Mouse (Mus musculus) cerebellum, adult 11 months (tissue): ENCODE data around the gene Ces1d.
"Not testable (repeated sequence)": the region's sequence is repeated elsewhere in the genome, so short reads cannot be mapped to it uniquely, and the experiment has no call there.

ENCODE experiments used
- DNase-seq: peaks from one replicate; pipeline ENCODE4 v3.0.0; 2022

Ces1d gene

DNA sequence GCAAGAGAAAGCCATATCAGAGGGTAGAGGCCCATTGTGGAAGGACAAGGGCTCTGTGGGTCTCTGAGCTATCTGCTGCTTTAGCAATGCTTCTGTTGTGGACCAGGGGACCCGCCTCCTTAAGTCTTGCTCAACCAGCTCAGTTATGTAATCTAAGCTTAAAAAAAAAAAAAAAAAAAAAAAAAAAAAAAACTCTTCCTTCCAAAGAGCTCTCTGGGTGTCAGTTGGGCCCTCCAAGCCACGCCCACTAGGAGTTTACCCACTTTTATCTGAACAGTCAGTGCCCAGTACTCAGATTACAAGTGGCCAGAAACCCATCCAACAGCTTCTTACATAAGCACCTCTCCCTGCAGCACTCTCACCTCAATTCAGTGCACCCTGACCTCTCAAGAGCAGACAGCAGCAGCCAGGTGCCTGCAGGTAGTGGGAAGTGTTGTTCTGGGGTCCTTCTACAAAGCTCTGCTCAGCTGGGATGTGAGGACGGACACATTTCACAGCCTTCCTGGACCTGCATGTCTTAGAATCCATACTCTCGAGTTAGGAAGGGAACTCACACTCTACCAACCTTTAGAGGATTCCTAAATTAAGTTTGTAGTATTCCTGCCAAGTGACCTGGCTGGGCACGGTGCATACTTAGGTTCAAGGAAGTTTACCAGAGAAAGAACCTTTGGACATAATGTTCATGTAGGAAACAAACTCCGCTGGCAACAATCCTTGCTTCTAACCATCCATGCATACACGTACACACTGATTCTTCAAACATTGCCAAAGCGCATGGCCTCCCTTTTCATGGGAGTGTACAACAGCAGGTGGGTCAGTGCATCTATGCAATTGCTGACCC is at the start of gene Ces1d:
TSS of gene Ces1d (minus strand) at position 154 of the 841 bp plus-strand sequence.
- DNase-seq = no peak

DNA sequence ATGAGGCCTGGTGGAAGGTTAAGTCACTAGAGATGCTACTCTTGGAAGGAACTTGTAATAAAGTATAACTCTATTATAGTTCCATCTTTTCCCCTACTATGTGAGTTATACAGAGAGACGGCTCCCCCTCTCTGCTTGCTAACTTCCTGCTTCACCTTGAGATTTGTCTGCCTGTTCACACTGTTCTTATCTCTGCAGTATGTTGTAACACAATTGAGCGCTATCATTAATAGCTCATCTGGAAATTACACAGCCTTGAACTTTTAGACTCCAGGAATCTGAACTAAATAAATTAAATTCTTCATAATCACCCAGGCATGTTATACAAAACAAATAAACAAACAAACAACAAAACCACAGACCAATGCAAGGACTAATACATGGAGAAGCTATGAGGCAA is 48.4 kb upstream of the Ces1d start:
- no peak for DNase-seq

DNA sequence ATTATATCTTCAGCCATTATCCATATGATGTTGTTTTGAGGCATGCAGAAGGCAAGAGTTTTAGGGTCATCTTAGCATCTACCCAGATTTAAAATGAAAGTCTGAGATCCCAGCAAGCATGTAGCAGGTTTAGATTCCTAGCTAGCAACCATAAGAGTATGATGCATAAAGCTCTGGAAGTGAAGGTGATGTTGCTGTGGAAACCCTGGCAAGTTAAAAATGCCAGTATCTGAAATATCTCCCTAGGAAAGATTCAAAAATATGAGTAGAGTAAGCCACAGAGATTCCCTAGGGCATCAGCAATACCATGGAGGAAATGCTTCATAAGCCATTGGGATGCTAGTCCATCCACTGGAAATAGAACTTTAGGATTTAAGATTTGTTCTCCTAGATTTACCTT is 42.2 kb upstream of the Ces1d start:
- no peak for DNase-seq

DNA sequence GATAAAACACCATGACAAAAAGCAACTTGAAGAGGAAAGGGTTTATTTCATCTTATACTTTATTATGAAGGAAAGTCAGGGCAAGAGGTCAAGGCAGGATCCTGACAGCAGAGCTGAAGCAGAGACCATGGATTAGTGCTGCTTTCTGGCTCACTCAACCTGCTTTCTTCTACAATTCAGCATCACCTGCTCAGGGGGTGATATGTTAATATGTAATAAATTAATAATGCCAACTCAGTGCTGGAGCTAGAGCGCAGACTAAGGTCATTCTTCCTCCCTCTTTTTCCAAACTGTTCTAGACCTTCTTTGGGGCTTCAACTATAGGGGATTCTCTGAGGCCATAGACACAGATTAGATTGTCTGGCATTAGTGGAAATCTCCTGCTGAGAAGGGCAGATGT is 38.0 kb upstream of the Ces1d start:
- no peak for DNase-seq

DNA sequence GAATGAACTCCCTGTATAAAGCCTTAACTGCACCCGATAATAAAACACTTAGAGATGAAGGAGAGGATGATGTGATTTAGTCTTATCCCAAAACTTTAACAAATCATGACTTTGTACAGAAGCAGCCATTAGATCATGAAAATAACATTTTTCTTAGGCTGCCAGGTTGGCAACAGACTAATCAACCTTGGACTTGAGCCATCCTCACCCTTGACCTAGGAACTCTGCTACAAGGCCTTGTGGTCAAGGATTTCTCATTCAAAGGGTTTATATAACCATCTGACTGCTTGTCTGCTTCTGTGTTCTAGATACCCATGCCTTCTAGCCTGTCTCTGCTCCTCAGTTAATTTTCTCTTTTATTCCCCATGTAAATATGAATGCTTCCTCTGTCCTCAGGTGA is 37.1 kb upstream of the Ces1d start:
- no peak for DNase-seq

DNA sequence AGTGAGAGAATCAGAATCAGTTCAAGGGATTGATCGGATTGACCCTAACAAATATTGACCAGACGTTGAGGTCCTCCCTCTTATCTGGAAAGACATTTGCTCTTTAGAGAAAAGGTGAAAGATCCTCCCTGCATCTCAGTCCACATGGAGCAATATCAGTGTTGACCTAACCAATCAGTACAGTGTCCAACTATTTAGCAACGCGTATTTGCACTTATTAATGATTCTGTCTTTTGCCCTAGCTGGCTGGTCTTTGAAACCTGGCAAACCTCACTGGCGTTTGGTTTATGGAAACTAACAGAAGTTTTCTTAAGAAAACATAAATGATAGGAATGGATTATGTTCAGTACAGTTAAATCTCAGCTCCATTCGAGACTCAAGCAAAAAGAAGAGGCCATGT is 36.4 kb upstream of the Ces1d start:
- no peak for DNase-seq

DNA sequence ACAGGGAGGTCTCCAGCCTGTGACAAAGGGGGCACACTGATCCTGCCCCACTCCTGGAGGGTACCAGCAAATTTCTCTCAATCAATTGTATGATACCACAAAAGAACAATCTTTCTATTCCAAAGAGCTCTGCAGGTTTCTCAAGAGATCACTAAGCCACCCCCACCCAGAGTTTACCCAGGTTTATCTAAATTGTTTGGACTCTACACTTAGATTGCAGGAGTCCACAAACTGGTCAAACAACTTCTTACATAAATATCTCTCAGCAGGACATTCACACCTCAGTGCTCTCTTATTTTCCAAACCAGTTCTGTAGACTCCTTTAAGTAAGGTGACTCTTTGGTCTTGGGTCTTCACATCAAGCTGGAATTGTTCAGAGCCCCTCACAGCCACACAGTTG is 31.8 kb upstream of the Ces1d start, which contains the start of gene Ces1e:
TSS of gene Ces1e (minus strand) at position 174 of the 400 bp plus-strand sequence.
- no peak for DNase-seq

DNA sequence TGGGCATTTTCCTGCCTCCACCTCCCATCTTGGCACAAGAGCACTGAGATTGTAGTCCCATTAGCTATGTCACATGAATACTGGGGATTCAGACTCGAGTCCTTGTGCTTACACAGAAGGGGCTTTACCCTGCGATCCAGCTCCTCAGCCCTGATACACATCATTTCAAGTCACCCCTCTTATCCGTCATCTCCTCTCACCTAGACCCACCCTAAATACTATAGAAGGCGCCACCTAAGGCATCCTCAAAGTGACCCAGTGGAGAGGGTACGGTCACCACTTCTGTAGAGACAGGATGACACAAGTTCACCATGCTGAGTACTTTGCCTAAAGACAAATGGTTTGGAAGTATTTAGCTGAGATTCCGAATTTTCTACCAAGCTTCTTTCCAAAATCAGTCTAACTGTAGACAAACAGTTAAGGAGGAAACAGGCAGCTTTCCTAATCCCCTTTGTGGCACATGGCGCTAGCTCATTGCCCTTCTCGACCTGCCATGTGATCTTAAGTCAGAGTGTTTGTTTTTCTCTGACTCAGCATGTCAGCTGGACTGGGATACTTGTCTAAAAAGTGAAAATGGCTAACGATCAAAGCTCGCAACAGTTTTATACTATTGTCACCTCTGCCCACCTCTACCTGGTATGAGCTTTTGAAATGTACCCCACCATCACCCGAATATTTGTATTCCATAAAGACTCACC is 31.2 kb upstream of the Ces1d start:
- no peak for DNase-seq

DNA sequence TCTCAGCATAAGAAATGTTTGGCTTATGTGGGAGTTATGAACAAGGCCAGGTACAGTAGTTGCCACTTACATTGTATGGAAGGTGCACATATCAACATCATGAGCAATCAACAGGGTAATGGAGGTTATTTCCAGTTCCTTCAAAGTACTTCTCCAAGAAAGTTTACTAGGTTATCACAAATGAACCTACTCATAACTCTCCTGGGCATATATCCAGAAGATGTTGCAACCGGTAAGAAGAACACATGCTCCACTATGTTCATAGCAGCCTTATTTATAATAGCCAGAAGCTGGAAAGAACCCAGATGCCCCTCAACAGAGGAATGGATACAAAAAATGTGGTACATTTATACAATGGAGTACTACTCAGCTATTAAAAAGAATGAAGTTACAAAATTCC is 28.8 kb upstream of the Ces1d start:
- not testable (repeated sequence) for DNase-seq

DNA sequence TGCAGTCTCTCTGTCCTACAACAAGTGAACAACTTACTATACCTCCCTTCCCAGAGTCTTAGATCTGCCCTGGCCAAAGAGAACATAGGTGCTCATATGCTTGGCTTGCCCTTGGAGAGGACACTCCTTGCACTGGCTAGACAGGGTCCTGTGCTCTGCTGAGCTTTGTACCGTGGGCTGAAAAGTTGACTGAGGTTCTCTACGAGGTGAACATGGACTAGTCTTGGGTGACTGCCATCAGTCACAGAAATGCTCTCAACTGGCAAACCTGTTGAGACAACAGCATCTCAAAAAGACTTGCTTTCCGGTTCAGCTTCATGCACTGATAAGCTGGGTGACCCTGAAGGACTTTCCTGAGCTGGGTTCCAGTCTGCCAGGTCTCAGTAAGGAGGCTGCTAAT is 24.3 kb upstream of the Ces1d start:
- DNase-seq = no peak

DNA sequence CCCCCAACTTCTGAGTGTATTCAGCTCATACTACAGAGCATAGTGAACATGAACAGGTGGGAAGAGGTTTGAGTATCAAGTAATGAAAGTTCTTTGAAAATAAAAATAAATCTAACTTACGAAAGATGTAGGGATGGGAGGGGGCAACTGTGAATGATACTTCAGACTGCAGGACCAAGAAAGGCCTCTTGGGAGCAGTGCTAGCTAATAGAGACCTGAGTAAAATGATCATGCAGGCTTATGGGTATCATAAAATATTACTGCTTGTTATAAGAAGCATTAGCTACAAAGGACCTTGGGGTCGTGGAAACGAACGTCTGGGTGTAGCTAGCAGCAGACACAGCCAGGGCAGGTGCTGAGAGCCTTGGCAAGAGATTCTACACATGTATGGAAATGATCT is 20.2 kb upstream of the Ces1d start:
- no peak for DNase-seq

DNA sequence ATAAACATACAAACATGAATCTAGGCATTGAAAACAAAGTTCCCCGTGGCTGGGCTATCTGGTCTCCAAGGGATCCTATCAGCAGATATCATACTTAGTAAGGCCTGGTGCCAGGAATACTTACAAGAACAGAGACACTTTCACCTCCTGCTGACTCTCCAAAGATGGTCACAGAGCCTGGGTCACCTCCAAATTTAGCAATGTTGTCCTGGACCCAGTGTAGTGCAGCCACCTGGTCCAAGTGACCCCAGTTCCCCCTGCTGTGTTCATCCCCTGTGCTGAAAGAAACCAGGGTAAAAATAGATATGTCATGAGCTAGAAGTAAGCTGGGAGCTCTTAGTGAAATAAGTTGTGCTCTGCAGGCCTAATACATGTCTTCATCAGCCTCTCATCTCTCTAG is 19.7 kb upstream of the Ces1d start:
- DNase-seq = no peak

DNA sequence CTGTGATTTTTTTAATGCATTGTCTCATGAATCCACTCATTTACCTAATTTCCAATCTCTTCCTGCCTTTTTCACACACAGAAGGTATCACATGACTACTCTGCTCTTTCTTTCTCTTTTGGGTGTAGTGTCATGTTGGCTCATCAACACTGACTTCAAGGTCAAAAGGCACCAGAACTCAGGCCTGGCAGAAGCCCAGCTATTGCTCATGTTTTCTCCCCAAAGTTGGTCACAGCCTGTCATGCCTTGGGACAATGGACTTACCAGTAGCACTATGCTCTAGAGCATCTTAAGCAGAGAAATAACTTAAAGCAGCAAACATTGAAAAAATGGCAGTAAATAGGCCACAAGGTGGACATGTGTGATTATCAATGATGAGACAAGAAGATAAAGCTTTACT is 13.5 kb upstream of the Ces1d start:
- no peak for DNase-seq

DNA sequence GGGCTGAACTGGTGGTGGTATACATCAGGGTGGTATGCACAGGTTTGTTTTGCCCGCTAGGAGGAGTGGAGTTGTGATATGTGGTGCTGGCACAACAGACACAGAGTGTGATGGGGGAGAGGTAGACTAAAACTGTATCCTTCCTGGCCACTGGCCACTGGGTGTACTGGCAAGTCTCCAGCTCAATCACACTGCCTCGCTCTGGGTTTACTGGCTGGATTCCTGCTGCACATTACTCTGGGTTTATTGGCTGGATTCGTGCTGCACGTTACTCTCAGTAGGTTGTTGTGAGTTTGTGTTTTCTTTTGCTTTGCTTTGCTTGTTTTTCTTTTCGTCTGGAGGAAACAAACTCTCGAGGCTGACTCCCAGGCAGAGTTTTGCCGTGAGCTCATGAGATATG is 1.5 kb upstream of the Ces1d start:
- not testable (repeated sequence) for DNase-seq

DNA sequence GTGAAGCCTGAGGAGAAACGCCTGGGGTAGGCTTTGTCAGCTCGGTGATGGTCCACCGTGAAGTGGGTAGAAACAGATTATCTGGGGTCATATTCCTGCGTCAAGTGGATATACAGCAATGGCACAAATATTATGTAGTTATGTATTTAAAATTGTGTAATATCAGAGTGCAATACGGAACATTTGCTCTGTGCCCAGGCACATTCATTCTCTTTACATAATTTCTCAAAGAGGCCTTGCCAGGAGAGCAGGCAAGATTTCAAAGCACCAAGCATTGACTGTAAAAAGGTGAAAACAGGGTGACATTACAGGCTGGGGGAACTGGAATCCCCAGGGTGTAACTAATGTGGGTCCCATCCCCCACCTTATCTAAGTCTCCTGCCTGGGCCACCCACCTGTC is 1.2 kb downstream of the Ces1d start:
- no peak for DNase-seq

DNA sequence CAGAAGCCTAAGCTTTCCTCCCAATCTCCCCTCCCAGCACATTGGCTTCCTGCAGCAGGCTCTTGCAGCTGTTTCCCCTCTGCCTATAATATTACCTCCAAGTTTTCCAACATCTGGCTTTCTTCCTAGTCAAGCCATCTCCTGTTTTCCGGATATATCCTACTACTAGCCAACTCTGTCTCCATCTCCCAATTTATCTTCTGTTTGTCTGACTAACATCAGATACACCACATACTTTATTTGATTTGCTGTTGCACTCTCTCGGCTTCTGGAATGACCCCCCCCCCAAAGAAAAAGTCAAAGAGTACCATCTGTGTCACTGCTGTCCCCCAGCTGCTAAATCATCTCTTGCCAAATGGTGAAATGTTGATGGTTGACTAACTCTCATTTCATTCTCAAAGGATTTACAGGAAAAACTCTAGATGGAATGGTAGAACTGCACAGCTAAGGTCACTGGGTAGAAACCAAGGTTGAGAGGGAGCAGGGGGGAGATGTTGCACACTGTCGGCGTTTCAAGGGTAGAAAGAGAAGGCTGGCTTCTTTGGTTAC is 17.0 kb downstream of the Ces1d start:
- DNase-seq = no peak

DNA sequence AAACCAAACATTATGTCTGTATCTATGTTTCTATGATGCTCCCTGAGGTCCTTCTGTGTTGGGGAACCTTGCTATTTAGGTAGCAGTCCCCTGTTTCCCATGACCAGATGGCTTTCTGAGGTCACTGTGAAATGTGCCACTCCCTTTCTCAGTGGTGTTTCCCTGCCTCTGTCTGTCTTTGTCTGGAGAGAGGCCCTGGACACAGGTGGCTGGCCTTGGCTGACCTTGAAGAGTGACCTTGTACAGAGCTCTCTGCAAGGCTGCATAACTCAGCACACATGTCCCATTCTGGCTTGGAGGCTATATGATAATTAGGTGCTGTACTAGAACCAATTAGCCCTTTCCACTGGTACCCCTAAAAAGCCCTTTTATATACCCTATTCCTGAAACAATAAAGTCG is 21.0 kb downstream of the Ces1d start:
- no peak for DNase-seq

DNA sequence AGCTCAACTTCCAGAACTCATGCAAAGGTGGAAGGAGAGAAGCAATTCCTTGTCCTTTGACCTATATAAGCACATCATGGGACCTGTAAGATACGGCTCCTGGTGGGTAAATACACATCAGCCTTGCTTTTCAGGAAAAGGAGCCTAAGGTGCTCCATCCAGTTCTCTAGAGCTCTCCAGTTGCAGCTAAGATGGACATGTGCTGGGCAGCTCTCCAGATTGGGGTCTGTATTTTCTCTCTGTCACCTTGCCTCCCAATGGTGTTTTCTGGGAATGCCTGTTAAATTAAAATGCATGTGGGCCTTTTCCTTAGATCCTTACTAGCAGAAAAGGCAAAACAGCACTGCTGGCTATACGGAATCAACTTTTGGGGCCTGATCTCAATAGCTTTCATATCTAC is 23.1 kb downstream of the Ces1d start:
- no peak for DNase-seq

DNA sequence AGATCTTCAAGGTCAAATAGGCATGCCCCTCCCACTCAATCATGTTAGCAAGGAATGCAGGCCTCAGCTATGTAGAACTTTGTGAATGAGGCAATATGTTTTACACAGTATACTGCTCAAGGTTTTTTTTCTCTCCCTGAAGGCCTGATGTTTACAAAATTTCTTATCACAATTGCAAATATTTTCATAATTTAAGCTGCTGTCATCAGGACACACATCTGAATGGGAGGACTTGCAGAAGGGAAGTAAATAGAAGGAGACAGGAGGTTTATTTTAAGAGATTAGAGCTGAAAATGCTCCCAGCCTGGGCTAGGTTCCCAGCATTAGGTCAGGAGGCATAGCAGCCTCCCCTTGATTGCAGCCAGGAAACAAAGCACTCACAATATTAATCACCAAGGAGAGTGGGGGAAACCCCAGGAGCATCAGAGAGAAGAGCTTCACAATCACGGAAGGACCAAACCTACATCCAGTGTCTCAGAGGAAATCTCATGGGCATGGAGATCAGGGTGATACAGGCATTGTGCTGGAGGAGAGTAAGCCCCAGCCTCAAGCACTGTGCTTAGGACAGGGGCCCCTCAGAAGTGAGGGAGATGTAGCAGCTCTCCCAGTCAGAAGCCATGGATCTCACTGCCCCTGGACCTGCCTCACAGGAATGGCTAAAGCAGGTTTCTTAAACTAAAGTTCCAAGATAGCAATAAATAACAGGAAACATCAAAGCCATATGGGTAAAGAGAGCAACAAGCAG is 25.6 kb downstream of the Ces1d start:
- DNase-seq = no peak

DNA sequence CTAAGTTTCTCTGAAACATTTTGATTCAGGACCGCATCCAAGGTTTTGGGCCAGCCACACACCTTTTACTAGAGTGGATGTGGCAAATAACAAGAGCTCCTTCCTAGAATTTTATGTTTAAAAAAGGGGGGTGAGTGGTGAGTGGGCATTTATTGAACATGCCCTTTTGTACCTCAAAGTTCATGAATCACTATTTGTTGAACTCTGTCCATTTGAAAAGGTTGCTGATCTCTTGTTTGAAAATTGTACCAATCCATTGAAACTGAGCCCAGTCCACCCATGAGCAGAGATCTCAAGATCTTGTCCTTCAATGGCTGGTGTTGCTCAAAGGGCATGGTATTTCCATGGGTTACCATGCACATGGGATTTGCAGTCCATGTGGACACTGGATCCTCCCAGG is 34.3 kb downstream of the Ces1d start:
- no peak for DNase-seq

DNA sequence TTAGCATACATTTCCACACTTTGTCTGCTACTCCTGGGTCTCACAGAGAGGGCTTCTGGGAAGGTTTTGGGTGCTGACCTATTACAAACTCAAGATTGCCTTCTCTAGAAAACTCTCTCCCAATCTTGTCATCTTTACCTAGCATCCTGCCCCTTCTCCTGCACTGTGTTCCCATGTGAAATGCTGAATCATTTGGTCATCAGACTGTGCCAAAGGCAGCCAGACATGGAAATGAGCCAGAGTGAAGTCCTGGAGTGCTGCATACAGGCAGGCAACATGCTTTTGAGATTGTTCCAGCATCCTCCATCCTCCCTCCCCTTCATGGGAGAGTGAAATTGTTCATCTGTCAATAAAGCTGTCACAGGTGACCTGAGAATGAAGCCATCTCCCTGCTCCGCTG is 46.2 kb downstream of the Ces1d start:
- DNase-seq = no peak

DNA sequence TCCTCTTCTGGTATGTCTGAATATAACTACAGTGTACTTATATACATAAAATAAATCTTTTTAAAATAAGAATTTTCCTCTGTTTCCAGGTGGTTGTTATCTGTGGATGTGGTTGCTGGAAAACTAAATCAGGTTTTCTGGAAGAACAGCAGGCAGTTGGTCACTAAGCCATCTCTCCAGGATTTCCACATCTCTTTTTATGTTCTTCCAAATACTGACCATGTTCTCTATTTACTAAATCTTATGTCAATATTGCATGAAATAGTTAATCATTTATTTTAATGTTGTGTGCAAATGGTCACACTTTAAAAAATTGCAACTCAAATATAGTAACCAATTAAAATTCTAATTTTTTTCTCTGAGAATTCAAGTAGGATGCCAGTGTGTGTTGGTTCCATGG is 50.3 kb downstream of the Ces1d start:
- no peak for DNase-seq

DNA sequence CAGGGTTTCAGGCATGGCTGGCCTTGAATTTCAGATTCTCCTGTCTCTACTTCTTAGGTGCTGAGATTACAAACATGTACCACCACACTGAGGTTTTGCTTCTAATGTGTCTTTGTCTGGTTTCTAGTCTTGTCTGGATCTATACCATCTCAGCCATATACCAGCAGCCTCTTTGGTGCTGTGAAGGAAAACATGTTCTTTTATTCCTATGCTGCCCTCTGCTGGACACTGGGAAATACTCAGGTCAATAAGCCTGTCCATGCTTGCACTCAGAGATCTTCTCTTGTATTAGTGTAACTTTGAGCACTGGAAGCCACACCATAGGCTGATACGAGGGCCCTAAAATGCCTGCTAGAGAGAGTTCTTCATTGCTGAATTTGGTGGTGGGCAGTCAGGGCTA is 56.9 kb downstream of the Ces1d start:
- peak; percentile 18 for DNase-seq

DNA sequence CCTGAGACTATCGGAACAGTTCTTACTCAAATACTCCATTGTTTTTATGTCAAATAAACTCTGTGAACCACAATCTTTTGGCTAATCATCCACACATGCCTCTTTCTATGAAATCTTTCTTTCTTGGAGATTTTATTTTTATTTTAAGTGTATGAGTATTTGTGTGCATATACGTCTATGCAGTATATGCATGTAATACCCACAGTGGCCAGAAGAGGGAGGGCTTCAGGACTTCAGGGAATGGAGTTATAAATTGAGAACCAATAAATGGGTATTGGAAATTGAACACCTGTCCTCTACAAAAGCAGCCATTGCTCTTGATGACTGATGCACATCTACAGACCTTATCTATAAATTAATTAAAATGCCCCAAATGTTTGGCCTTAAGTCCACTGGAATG is 65.4 kb downstream of the Ces1d start:
- DNase-seq = no peak
